Mouse (Mus musculus) hindbrain, embryonic 11.5 days (tissue): ENCODE measurements at regions not wholly inside any gene's neighbourhood (a gene's known extent, or its start where the extent isn't known, plus 50 kb on each side); places are given as distances from the start of the nearest gene placed in this dataset.

Source experiments
- ATAC-seq: fragments of 200-750 bp; cut with Nextera tagmentation; 2 replicates; pipeline ENCODE4 v1.8.0; 2017; ENCODE audit warnings: mild to moderate bottlenecking, moderate TSS enrichment, moderate library complexity; ENCODE audit not compliant: low FRiP score
- DNase-seq: peaks from one replicate; pipeline ENCODE4 v3.0.0-alpha.2; 2015; ENCODE audit warnings: low spot score
- H3K27ac ChIP-seq: fragments of 300-500 bp; sonication (generic); 2 replicates; pipeline ENCODE4 v1.5.1; 2014; ENCODE audit warnings: mild to moderate bottlenecking, low read depth, low read length
- H3K27me3 ChIP-seq: fragments of 300-500 bp; sonication (generic); 2 replicates; pipeline ENCODE4 v1.6.1; 2014; ENCODE audit warnings: mild to moderate bottlenecking, low read length, moderate library complexity, mixed read lengths; ENCODE audit not compliant: control insufficient read depth, insufficient read depth
- H3K36me3 ChIP-seq: fragments of 300-500 bp; sonication (generic); 2 replicates; pipeline ENCODE4 v1.6.1; 2014; ENCODE audit warnings: mild to moderate bottlenecking, low read length, moderate library complexity, mixed read lengths; ENCODE audit not compliant: control insufficient read depth, insufficient read depth
- H3K4me1 ChIP-seq: fragments of 300-500 bp; sonication (generic); replicated peaks from 2 replicates; pipeline ENCODE4 v1.6.1; 2014; ENCODE audit warnings: low read length, mixed read lengths; ENCODE audit not compliant: control insufficient read depth, insufficient read depth
- H3K4me2 ChIP-seq: fragments of 300-500 bp; sonication (generic); replicated peaks from 2 replicates; pipeline ENCODE4 v1.6.1; 2014; ENCODE audit warnings: mild to moderate bottlenecking, low read depth, low read length
- H3K4me3 ChIP-seq: fragments of 300-500 bp; sonication (generic); 2 replicates; pipeline ENCODE4 v1.5.1; 2014; ENCODE audit warnings: low read depth, low read length
- H3K9ac ChIP-seq: fragments of 300-500 bp; sonication (generic); 2 replicates; pipeline ENCODE4 v1.6.1; 2014; ENCODE audit warnings: low read depth, low read length
- H3K9me3 ChIP-seq: fragments of 300-500 bp; sonication (generic); 2 replicates; pipeline ENCODE4 v1.6.1; 2016; ENCODE audit warnings: low read length; ENCODE audit not compliant: control insufficient read depth
- WGBS: fragments of 180-500 bp; shearing (Covaris S2); extraction: QIAGEN DNeasy Blood & Tissue Kit; methylation state at CpG from one replicate; pipeline ENCODE4 v1.1.7; 2014; 5-methylcytosine and 5-hydroxymethylcytosine counted together

DNA sequence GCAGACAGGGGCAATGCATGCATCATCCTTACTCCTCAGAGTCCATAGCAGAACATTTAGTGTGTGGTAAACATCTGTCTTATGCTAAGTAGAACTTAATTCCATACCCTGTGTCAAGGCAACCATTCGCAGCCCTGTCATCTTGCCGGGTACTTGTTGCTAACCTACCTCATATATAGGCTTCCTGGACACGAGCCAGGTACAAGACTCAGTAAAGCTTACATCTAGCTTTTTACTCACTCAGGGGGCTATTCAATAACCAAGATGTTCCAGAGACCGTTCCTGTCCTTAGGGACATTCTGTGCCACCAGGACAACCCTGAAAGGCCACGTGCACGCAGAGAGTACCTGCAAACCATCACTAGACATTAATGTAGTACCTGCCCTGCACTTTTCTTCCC, 74.8 kb upstream of the Srd5a3 start:
- Histone ChIP-seq H3K4me3 (no peak overlapping the region), H3K27me3 (no peaks in the 10 kb centered on the region), H3K9me3 (no peaks in the 10 kb centered on the region), H3K36me3 (no peaks in the 10 kb centered on the region), H3K4me2 (no peak overlapping the region), H3K4me1 (no peaks in the 10 kb centered on the region), H3K27ac (no peak overlapping the region), H3K9ac (no peak overlapping the region)
- WGBS = 81% methylated on average over 6 of the region's 6 CpGs
- no peak for DNase-seq
- no peak for ATAC-seq

DNA sequence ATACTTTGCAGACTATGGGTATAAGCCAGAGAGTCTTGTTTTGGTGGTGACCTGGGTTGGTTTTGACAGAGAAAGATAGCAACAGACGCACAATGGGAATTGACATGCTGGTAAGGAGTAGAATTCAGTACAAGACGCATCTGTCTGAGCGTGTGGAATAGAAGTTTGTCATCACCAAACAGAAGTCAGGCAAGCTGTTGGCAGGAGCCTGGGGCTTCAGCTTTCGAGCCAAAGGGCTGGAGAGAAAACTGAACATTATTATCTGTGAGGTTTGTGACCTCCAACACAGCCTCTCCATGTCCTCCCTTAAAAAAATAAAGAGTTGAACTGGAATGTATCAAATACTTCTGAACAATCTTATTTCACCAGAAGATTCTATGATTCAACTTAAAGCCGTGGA, 75.4 kb upstream of the Srd5a3 start:
- DNase-seq (no peak), ATAC-seq (no peak)
- H3K4me2 ChIP-seq = no peak overlapping the region
- no peak overlapping the region for H3K27ac ChIP-seq
- no peaks in the 10 kb centered on the region for H3K27me3 ChIP-seq
- no peak overlapping the region for H3K9ac ChIP-seq
- no peaks in the 10 kb centered on the region for H3K4me1 ChIP-seq
- H3K4me3 ChIP-seq = no peak overlapping the region
- H3K36me3 ChIP-seq = no peaks in the 10 kb centered on the region
- WGBS = 76% methylated on average over 5 of the region's 5 CpGs
- no peaks in the 10 kb centered on the region for H3K9me3 ChIP-seq

DNA sequence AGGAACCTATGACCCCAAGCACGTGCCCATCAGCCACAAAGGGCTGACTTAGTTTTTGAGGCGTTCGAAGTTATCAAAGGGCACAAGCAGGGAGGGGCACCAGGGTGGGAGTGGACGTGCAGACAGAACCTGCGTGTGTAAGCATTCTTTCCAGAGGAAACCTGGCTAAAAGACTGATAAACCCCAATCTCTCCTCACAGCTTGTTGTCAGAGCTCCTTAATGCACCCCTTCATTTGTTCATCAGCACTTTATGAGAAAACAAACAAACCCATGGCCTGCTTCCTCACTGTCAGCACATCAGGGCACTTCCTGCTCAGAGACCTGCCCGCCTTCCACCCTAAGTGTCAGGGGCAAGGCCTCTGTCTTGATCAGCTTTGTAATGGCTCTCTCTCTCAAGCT, 76.6 kb upstream of the Srd5a3 start:
- DNase-seq (no peak), ATAC-seq (no peak)
- Histone ChIP-seq H3K27me3 (no peaks in the 10 kb centered on the region), H3K9me3 (no peaks in the 10 kb centered on the region), H3K9ac (no peak overlapping the region), H3K4me2 (no peak overlapping the region), H3K27ac (no peak overlapping the region), H3K4me3 (no peak overlapping the region), H3K36me3 (no peaks in the 10 kb centered on the region), H3K4me1 (no peaks in the 10 kb centered on the region)
- WGBS = 46% methylated on average over 6 of the region's 6 CpGs

DNA sequence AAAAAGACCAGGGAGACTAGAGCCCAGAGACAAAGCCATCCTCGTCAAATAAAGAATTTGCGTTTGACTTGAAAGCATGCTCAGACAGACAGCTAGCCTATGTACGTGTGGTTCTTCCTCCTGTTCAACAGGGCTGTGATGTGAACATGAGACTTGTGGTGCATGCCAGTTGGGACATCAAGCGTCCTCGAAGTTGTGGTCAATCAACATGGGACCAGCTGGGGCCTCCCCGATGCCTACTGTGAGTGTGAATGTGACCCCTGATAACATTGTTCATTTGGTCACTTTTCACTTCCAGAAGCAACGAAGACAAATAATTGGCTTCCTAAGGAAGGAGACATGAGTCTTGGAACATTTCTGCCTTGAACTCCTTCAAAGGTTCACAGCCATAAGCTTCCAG, 79.8 kb upstream of the Kdr start:
- no peaks in the 10 kb centered on the region for H3K4me1 ChIP-seq
- no peak for ATAC-seq
- no peak overlapping the region for H3K9ac ChIP-seq
- WGBS = 80% methylated on average over 7 of the region's 7 CpGs
- no peak overlapping the region for H3K27ac ChIP-seq
- H3K36me3 ChIP-seq = no peaks in the 10 kb centered on the region
- H3K4me3 ChIP-seq = no peak overlapping the region
- H3K27me3 ChIP-seq = no peaks in the 10 kb centered on the region
- no peaks in the 10 kb centered on the region for H3K9me3 ChIP-seq
- DNase-seq = no peak
- no peak overlapping the region for H3K4me2 ChIP-seq

DNA sequence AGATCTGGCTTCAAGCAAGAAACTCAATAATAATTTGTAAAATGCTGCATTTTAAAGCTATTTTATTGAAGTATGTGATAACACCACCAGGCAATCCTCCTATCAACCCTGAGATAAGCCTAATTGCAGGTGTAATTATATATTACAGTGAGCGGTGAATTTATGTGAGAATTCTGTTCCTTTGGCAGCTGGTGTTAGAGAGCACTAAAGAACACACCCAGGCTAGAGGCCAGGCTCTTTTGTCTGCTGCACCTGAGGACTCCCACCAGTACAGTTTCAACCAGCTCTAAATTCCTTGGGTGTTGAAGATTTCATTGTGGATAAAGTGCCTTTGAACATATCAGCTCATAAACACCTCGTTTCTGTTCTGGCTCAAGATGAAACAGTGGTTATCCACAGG, 77.6 kb upstream of the Kdr start:
- WGBS = 81% methylated on average over 2 of the region's 2 CpGs
- H3K27ac ChIP-seq = no peak overlapping the region
- H3K27me3 ChIP-seq = no peaks in the 10 kb centered on the region
- H3K4me3 ChIP-seq = no peak overlapping the region
- H3K9me3 ChIP-seq = no peaks in the 10 kb centered on the region
- H3K9ac ChIP-seq = no peak overlapping the region
- H3K4me2 ChIP-seq = no peak overlapping the region
- H3K4me1 ChIP-seq = no peaks in the 10 kb centered on the region
- no peaks in the 10 kb centered on the region for H3K36me3 ChIP-seq
- DNase-seq (no peak), ATAC-seq (no peak)

DNA sequence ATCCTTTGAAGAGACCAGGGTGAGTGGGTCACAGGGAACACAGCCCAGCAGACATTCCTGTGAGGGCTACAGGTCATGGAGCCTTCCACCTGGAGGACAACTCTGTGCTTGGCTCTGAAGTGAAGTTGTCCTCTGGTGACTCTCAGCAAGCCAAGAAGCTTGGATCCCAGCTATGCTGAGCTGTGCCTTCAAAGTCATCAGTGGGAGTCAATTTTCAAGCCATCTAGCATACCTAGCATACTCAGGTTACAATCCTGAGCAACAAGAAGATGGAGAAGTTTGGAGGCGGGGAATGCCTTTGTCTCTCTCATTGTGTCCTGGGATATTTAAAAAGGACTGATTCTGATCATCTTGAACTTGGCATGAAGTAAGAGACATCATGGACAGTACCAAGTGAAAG, 74.5 kb upstream of the Kdr start:
- 91% methylated on average over 1 of the region's 1 CpGs for WGBS
- H3K27ac ChIP-seq = no peak overlapping the region
- no peaks in the 10 kb centered on the region for H3K9me3 ChIP-seq
- no peak overlapping the region for H3K4me2 ChIP-seq
- no peaks in the 10 kb centered on the region for H3K27me3 ChIP-seq
- H3K36me3 ChIP-seq = no peaks in the 10 kb centered on the region
- ATAC-seq (no peak), DNase-seq (no peak)
- H3K4me1 ChIP-seq = no peaks in the 10 kb centered on the region
- H3K9ac ChIP-seq = no peak overlapping the region
- H3K4me3 ChIP-seq = no peak overlapping the region

DNA sequence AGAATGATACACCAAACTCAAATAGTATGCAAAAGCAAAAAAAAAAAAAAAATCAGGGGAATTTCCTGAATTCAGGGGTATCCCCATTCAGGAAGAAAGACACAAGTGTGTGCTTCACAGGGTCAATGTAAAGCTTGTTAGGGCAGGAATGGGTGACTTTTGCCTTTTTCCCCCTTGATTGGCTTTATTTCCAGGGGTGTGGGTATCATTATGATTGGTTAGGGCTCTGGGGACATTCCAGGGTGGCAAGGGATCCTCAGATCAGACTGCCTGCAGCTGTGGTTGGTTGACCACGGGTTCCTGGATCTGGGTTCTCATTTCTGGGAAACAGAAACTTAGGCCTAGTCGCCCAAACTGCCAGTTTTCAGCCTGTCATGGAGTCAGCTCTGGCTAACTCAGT, 73.4 kb upstream of the Kdr start:
- ATAC-seq (no peak), DNase-seq (no peak)
- H3K4me2 ChIP-seq = no peak overlapping the region
- H3K4me3 ChIP-seq = no peak overlapping the region
- H3K9ac ChIP-seq = no peak overlapping the region
- H3K36me3 ChIP-seq = no peaks in the 10 kb centered on the region
- WGBS = 85% methylated on average over 2 of the region's 2 CpGs
- H3K4me1 ChIP-seq = no peaks in the 10 kb centered on the region
- no peaks in the 10 kb centered on the region for H3K27me3 ChIP-seq
- H3K27ac ChIP-seq = no peak overlapping the region
- no peaks in the 10 kb centered on the region for H3K9me3 ChIP-seq

DNA sequence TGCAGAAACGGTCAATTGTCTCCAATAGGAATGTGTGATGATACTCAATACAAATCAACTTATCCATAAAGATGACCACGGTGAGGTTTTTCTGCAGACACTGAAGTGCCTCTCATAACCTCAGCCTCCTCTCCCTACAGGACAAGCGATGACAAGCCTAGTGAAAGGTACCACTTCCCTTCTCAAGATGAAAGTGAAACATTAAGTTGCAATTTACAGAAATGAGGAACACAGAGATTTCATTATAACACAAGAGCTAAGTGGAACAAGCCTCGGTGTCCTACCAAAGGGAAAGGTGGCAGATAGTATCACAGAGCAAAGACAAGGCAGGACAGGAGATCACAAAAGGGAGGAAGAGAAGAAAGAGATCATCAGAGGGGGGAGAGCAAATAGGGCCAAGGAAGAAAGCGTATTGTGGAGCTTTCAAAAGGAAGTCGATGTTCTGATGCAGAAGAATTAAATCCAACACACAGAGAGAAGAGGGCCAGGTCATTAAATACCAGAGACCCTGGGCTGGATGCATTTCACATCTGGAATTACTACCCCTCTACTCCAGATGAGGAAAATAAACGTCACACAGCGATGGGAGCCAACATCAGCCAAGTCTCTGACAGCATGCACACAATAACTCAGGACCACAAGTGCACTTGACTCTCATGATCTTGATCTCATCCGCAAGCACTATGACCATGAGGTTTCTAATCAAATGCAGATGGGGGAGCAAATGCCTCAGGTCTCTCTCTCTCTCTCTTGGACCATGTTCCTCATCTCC, 70.0 kb upstream of the Kdr start:
- WGBS = 84% methylated on average over 9 of the region's 9 CpGs
- Histone ChIP-seq H3K4me3 (no peak overlapping the region), H3K9ac (no peak overlapping the region), H3K4me1 (no peaks in the 10 kb centered on the region), H3K36me3 (no peaks in the 10 kb centered on the region), H3K9me3 (no peaks in the 10 kb centered on the region), H3K27me3 (no peaks in the 10 kb centered on the region), H3K27ac (no peak overlapping the region), H3K4me2 (no peak overlapping the region)
- DNase-seq (no peak), ATAC-seq (no peak)
